Mouse (Mus musculus) lung, embryonic 16.5 days (tissue): Measurements from ENCODE around the gene Hey2. TPM values are rescaled to one million over a fixed set of nuclear protein-coding genes. Genes with fewer than 3 reads are reported as not detected.

ENCODE experiments used
- ATAC-seq: fragments of 200-750 bp; cut with Nextera tagmentation; 2 replicates; pipeline ENCODE4 v1.8.0; 2017; ENCODE audit warnings: low read depth, mild to moderate bottlenecking, moderate library complexity
- H3K27ac ChIP-seq: fragments of 300-500 bp; sonication (generic); 2 replicates; pipeline ENCODE4 v1.5.1; 2014; ENCODE audit warnings: mild to moderate bottlenecking, control low read depth, low read length
- H3K27me3 ChIP-seq: fragments of 300-500 bp; sonication (generic); 2 replicates; pipeline ENCODE4 v1.6.1; 2014; ENCODE audit warnings: low read depth, low read length, mixed read lengths; ENCODE audit not compliant: control insufficient read depth, insufficient read depth
- H3K36me3 ChIP-seq: fragments of 300-500 bp; sonication (generic); 2 replicates; pipeline ENCODE4 v1.6.1; 2014; ENCODE audit warnings: low read length; ENCODE audit not compliant: control insufficient read depth, insufficient read depth
- H3K4me1 ChIP-seq: fragments of 300-500 bp; sonication (generic); replicated peaks from 2 replicates; pipeline ENCODE4 v1.6.1; 2014; ENCODE audit warnings: low read length, mixed read lengths; ENCODE audit not compliant: control insufficient read depth, insufficient read depth
- H3K4me2 ChIP-seq: fragments of 300-500 bp; sonication (generic); 2 replicates; pipeline ENCODE4 v1.6.1; 2014; ENCODE audit warnings: low read depth, low read length, control low read depth
- H3K4me3 ChIP-seq: fragments of 300-500 bp; sonication (generic); 2 replicates; pipeline ENCODE4 v1.5.1; 2014; ENCODE audit warnings: mild to moderate bottlenecking, low read length, control low read depth
- H3K9ac ChIP-seq: fragments of 300-500 bp; sonication (generic); 2 replicates; pipeline ENCODE4 v1.6.1; 2014; ENCODE audit warnings: low read length, control low read depth
- H3K9me3 ChIP-seq: fragments of 300-500 bp; sonication (generic); 2 replicates; pipeline ENCODE4 v1.6.1; 2016; ENCODE audit warnings: low read length; ENCODE audit not compliant: control insufficient read depth
- WGBS: fragments of 180-500 bp; shearing (Covaris S2); extraction: QIAGEN DNeasy Blood & Tissue Kit; methylation state at CpG from one replicate; pipeline ENCODE4 v1.1.7; 2014; 5-methylcytosine and 5-hydroxymethylcytosine counted together
- polyA plus RNA-seq: library from polyadenylated mRNA; unstranded; fragments of >200 nt; fragmentation: Nextera tagmentation; extraction: Ambion mirVana; gene quantifications from 2 replicates; pipeline ENCODE4 v1.2.1, GENCODE M21; 2015

Gene Hey2
- polyA plus RNA-seq, 1 experiment from 2014 or later, result 3.7 TPM

GRCm38 (mm10) chr10:30796469-30797261 lies 45.9 kb downstream of the Hey2 start:
- Histone ChIP-seq H3K4me1 (no peaks in the 10 kb centered on the region), H3K9me3 (0 out of 2 replicates have a peak, but pooled peaks cover 2% of the 10 kb centered on the region), H3K27ac (no peak overlapping the region), H3K36me3 (peaks cover 2% of the 10 kb centered on the region; the same call in 1 of the 2 replicates), H3K27me3 (no peaks in the 10 kb centered on the region), H3K4me2 (no peak overlapping the region), H3K9ac (no peak overlapping the region), H3K4me3 (no peak overlapping the region)
- no peak for ATAC-seq
- 79% methylated on average over 5 of the region's 5 CpGs for WGBS

- no peak overlapping the region for H3K4me3 ChIP-seq
- H3K4me1 ChIP-seq, result no peaks in the 10 kb centered on the region
- 0 out of 2 replicates have a peak, but pooled peaks cover 2% of the 10 kb centered on the region for H3K9me3 ChIP-seq
- H3K4me2 ChIP-seq, result no peak overlapping the region
- no peak for ATAC-seq
- H3K27me3 ChIP-seq, result no peaks in the 10 kb centered on the region
- H3K9ac ChIP-seq, result no peak overlapping the region
- 72% methylated on average over 3 of the region's 3 CpGs for WGBS
- no peak overlapping the region for H3K27ac ChIP-seq
- H3K36me3 ChIP-seq, result peaks cover 2% of the 10 kb centered on the region; the same call in 1 of the 2 replicates
These were observed 51.6 kb downstream of the Hey2 start for GRCm38 (mm10) chr10:30791016-30791415.

- peaks cover under 1% of the 10 kb centered on the region; the same call in 1 of the 2 replicates for H3K36me3 ChIP-seq
- H3K9ac ChIP-seq, result no peak overlapping the region
- no peaks in the 10 kb centered on the region for H3K9me3 ChIP-seq
- no peaks in the 10 kb centered on the region for H3K4me1 ChIP-seq
- H3K27me3 ChIP-seq, result no peaks in the 10 kb centered on the region
- no peak for ATAC-seq
- no peak overlapping the region for H3K4me3 ChIP-seq
- WGBS, result 92% methylated on average over 5 of the region's 5 CpGs
- no peak overlapping the region for H3K4me2 ChIP-seq
- no peak overlapping the region for H3K27ac ChIP-seq
These were observed 53.1 kb downstream of the Hey2 start for GRCm38 (mm10) chr10:30789521-30789920.

GRCm38 (mm10) chr10:30788340-30788721 lies 54.3 kb downstream of the Hey2 start:
- Histone ChIP-seq H3K4me2 (no peak overlapping the region), H3K27me3 (no peaks in the 10 kb centered on the region), H3K4me1 (no peaks in the 10 kb centered on the region), H3K36me3 (no peaks in the 10 kb centered on the region), H3K4me3 (no peak overlapping the region), H3K27ac (no peak overlapping the region), H3K9ac (no peak overlapping the region), H3K9me3 (no peaks in the 10 kb centered on the region)
- no peak for ATAC-seq
- WGBS, result 74% methylated on average over 1 of the region's 1 CpGs

GRCm38 (mm10) chr10:30787684-30788339 lies 54.8 kb downstream of the Hey2 start:
- Histone ChIP-seq H3K9ac (no peak overlapping the region), H3K27me3 (no peaks in the 10 kb centered on the region), H3K36me3 (no peaks in the 10 kb centered on the region), H3K4me1 (no peaks in the 10 kb centered on the region), H3K9me3 (no peaks in the 10 kb centered on the region), H3K4me2 (no peak overlapping the region), H3K4me3 (no peak overlapping the region), H3K27ac (no peak overlapping the region)
- 49% methylated on average over 3 of the region's 3 CpGs for WGBS
- no peak for ATAC-seq

- ATAC-seq, result no peak
- Histone ChIP-seq H3K4me1 (no peaks in the 10 kb centered on the region), H3K36me3 (no peaks in the 10 kb centered on the region), H3K27me3 (no peaks in the 10 kb centered on the region), H3K9ac (no peak overlapping the region), H3K4me3 (no peak overlapping the region), H3K9me3 (no peaks in the 10 kb centered on the region), H3K27ac (no peak overlapping the region), H3K4me2 (no peak overlapping the region)
- 78% methylated on average over 5 of the region's 5 CpGs for WGBS
These were observed 56.4 kb downstream of the Hey2 start for GRCm38 (mm10) chr10:30786103-30786754.

Other genes with a start within 250 kb of the Hey2 start
- 25.0 and 25.5 TPM in 2 replicates for gene Trmt11, start 242.1 kb downstream of the Hey2 start, polyA plus RNA-seq
- gene Hint3, start 213.2 kb downstream of the Hey2 start, polyA plus RNA-seq, result 26.2 and 27.1 TPM in 2 replicates
- 11.0 and 11.7 TPM in 2 replicates for gene Ncoa7, start 39.5 kb downstream of the Hey2 start, polyA plus RNA-seq